Mouse (Mus musculus) cerebral cortex, adult 2 months (tissue): ENCODE results near the gene Kif26a.

Experiments
- WGBS: fragments of 180-500 bp; shearing (Covaris S2); methylation state at CpG from one replicate; pipeline ENCODE4 v1.1.7; 2018; 5-methylcytosine and 5-hydroxymethylcytosine counted together

The Kif26a gene

GRCm38 (mm10) chr12:112145875-112146651 is at the start of gene Kif26a:
Gene Kif26a, plus strand, starts transcription at chr12:112146208.
- under 1% methylated on average over 67 of the region's 68 CpGs for WGBS

GRCm38 (mm10) chr12:112096733-112097117 is 49.3 kb upstream of the Kif26a start:
- 78% methylated on average over 8 of the region's 8 CpGs for WGBS

DNA sequence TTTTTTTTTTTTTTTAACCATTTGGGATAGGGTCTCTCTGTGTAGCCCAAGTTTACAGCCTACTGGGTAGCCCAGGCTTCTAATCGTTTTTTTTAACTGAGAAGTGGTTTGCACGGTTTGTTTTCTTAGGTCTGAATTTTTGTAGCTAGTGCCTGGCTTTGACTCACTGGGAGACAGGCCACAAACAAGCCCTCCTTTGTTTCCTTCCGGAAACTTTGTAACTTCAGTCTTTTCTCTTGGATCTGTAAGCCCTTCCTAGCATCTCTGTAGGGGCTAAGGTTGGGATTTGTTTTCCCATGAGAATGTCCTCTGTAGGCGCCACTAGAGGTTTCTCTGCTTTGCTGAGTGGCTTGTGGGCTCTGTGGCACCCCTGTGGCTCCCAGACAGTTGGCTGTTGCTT is 45.9 kb upstream of the Kif26a start:
- 70% methylated on average over 4 of the region's 4 CpGs for WGBS

- 62% methylated on average over 4 of the region's 4 CpGs for WGBS
Measured at GRCm38 (mm10) chr12:112101045-112101444, 45.0 kb upstream of the Kif26a start.

- 87% methylated on average over 5 of the region's 5 CpGs for WGBS
Measured at GRCm38 (mm10) chr12:112103179-112103578, 42.8 kb upstream of the Kif26a start.

GRCm38 (mm10) chr12:112104890-112105289 is 41.1 kb upstream of the Kif26a start:
- 67% methylated on average over 11 of the region's 11 CpGs for WGBS

DNA sequence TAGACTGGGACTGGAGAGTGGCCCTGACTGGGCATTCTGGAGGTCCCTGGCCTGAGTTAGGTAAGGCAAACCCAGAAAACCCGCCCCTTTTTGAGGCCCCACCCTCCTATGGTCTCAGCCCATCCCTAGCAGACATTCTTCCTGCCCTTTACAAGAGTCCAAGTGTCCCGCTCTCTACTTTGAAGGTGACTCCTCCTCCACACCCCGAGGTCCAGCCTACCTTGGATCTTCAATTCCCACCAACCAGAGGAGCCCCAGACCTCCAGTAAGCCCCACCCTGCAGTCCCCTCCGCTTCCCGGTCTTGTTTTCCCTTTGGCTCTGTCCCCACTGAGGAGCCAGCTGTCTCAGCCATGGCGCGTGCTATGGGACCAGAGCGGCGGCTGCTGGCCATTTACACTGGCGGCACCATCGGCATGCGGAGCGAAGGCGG is 39.5 kb upstream of the Kif26a start, which contains the start of gene Aspg:
Gene Aspg (plus strand): TSS at position 139 of the 431 bp plus-strand sequence.
- WGBS: 14% methylated on average over 14 of the region's 14 CpGs

DNA sequence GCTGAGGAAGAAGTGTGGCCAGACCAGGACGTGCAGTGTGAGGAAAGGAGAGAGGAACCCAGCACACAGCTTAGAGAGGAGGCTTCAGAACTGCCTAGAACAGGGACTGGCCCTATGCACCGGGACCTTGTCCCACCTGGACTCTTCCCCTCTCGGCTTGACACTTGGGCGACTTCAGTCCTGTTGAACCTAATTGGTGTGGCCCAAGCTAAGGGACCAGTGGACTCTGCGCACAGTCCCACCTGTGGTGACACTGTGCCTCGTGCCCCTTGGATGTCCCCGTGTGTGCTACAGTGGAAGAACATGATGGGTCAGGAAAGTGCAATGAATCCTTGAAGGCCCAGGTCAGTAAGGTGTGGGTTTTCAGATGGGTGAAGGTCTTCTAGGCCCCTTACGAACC is 38.3 kb upstream of the Kif26a start:
- 94% methylated on average over 8 of the region's 8 CpGs for WGBS

DNA sequence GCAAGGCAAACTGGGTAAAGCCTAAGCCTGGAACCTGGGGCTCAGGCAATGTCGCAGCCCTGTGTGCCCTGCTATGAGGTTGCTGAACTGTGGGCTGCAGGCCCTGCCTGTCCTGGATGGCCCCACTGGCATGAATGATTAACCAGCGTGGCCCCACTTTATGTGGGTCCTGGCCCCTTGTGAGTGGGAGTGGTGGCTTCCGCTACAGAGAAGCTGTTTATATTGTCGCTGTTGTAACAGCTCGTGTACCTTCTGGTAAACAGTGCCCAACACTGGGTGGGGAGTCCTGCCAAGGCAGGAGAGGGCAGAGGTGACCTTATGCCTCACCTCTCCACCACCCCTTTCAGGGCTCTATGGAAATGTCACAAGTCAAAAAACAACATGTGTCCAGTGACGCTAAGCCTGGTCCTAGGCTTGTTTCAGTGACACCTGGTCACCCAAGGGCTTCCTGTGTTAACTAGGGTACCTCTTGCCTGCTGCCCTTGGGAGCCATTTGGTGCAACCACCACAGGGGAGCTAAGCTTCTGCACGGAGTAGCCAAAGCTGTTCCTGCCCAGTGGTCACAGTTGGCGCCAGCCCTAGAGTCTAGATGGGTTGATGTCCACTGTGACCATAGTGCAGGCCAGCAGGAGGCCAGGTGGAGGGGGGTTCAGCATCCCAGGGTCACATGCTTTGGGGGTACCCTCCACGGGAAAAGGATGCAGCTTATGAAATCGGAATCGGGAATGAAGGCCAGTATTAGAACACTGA is 37.1 kb upstream of the Kif26a start:
- WGBS: 91% methylated on average over 11 of the region's 11 CpGs

- 90% methylated on average over 9 of the region's 9 CpGs for WGBS
Measured at GRCm38 (mm10) chr12:112109701-112110100, 36.3 kb upstream of the Kif26a start.

GRCm38 (mm10) chr12:112111323-112111722 is 34.7 kb upstream of the Kif26a start:
- 93% methylated on average over 5 of the region's 5 CpGs for whole genome bisulfite sequencing

- 94% methylated on average over 6 of the region's 6 CpGs for WGBS
Measured at GRCm38 (mm10) chr12:112112235-112112634, 33.8 kb upstream of the Kif26a start.

DNA sequence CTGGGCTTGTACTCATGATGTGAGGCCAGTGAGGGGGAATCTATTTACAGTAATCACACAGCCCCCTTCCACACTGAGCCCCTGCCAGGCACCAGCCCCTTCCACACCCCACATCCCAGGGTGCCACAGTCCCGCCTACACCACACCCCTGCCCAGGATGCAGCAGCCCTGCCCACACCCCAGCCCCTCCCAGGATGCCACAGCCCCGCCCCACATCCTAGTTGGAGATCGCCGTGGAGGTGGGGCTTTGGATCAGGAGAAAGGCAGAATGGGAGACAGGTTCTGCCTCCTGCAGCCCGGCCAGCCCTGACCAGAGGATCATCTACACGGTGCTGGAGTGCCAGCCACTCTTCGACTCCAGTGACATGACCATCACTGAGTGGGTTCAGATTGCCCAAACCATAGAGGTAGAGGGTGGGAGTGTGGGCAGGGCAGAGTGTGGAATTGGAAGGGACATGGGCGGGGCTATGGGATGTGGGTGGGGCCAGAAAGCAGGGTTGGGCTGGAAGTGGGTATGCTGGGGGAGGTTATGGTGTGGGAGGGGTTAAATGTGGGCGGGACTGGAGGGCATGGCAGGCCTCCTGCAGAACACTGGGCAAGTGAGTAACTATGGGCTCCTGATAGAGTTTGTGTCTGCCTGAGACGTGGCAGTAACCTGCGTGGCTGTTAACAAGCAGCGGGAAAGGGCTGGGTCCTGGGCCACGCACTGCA is 33.2 kb upstream of the Kif26a start:
- 39% methylated on average over 13 of the region's 13 CpGs for WGBS

- 18% methylated on average over 7 of the region's 7 CpGs for WGBS
Measured at GRCm38 (mm10) chr12:112113710-112114109, 32.3 kb upstream of the Kif26a start.

DNA sequence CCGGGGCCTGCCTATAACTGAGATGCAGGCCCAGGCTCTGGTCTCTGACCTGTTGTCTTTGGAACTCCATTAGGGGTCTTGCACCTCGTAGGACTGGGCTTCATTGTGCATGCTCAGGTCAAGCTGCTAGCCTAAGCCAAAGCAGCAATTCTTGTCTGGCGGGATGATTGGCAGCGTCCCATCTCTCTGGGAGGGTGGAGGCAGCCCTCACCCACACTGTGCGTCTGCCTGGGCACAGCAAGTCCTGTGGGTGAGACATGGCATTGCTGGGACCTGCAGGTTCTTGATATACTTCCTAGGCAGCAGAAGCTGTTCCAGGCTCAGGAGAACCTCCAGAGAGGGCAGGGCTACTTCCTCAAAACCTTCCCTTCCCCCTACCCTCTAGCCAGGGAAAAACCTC is 29.0 kb upstream of the Kif26a start:
- 60% methylated on average over 5 of the region's 5 CpGs for WGBS

DNA sequence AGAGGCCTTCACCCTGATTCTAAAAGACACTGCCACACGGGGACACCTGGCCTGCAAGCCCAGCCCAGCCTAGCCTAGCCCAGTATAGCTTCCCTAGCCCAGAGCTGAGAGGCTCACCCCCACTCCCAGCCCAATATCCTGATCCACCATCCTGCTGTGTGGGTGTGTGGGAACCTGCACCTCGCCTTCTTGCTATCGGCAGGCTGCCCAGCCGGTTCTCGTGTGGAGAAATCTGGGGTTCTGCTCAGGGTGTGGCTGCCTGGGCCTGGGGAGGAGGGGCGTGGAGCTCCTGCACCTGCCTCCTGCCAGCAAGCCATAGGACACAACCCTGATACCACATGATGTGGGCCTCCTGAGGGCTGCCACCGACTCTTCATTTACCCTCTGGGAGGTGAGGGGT is 28.4 kb upstream of the Kif26a start:
- WGBS: 52% methylated on average over 7 of the region's 7 CpGs

GRCm38 (mm10) chr12:112121188-112121587 is 24.8 kb upstream of the Kif26a start:
- 68% methylated on average over 3 of the region's 3 CpGs for WGBS

GRCm38 (mm10) chr12:112125903-112126302 is 20.1 kb upstream of the Kif26a start:
- WGBS: 89% methylated on average over 14 of the region's 14 CpGs

DNA sequence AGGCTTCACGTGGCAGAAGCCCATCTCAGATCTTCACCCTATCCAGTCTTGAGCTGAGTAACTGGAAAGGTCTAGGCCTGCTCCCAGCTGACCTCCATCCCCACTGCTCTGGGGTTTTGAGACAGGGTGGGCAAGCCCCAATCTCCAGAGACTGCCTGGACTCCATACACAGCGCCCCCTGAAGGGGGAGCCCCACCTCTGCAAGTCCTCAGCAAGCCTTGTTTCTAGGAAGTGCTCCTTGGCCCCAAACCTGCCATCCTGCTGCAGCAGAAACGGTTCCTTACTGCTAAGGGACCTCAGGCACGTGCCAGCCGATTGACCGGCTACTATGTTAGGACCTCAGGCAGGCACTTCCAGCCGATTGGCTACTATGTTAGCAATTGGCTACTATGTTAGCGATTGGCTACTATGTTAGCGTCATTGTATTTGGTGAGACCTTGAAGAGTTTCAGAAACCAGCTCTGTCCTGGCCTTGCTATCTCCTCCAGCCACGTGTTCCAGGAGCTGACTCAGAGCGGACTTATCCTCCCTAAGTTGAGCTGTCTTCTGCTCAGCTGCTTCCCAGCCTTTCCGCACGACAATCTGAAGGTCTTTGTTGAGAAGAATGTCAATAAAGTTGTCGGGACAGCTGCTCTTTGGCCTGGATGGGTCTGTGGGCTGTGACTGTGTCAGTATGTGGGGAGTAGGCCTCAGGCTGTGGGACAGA is 18.9 kb upstream of the Kif26a start:
- WGBS: 79% methylated on average over 14 of the region's 14 CpGs

- WGBS: 89% methylated on average over 4 of the region's 4 CpGs
Measured at GRCm38 (mm10) chr12:112128526-112128925, 17.5 kb upstream of the Kif26a start.

DNA sequence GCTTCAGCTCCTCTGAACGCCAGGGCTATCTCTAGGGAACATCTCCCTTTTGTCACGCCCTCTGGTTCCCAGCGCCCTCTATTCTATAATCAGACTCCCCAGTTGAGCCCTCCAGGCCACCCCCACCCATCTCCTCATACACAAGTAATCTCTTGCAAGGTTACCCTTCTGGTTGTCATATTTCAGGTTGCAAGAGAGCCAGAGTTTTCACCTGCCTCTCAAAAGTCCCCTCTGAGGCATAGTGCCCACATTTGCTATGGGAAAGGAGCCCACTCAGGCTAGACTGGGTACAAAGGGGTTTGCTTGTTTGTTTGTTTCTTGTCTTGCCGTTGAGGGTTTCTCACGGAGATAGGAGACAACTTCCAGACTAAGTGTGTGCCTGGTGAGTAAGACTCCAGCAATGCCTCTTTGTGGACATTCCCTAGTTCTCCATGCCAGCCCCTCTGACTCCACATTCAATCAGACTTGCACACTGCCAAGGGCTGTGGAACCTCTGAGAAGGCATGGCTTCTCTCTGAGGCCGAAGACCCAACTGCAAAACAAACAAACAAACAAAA is 16.6 kb upstream of the Kif26a start:
- WGBS: 70% methylated on average over 6 of the region's 6 CpGs
